Mouse (Mus musculus) embryo, embryonic 11.5 days (tissue): ENCODE measurements at regions not wholly inside any gene's neighbourhood (a gene's known extent, or its start where the extent isn't known, plus 50 kb on each side); places are given as distances from the start of the nearest gene placed in this dataset.
"Not testable (repeated sequence)": the region's sequence is repeated elsewhere in the genome, so short reads cannot be mapped to it uniquely, and the experiment has no call there.

Experiments
- DNase-seq: peaks from one replicate; pipeline ENCODE4 v3.0.0-alpha.2; 2012; ENCODE audit warnings: low read depth, low spot score

- not testable (repeated sequence) for DNase-seq
Measured at GRCm38 (mm10) chr1:157622156-157622555, 115.6 kb downstream of the Sec16b start.

DNA sequence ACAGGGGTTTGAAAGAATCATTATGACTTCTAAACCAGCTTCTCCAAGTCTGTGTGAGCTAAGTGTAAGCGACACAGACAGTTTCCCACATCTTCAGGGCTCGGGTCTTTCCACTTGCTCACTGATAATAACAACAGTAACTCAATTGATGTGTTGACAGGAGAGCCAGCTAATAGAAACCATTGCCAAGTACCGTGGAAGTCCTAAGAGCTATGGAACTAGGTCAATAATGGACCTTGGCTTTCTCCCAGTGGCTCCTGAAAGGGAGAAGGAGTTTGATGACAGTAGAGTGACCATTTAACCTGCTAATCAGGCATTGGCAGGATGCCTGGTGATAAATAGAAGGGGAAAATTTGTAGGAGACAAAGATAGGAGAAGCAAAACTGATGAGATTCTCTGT lies 126.1 kb downstream of the Sec16b start:
- DNase-seq: no peak

DNA sequence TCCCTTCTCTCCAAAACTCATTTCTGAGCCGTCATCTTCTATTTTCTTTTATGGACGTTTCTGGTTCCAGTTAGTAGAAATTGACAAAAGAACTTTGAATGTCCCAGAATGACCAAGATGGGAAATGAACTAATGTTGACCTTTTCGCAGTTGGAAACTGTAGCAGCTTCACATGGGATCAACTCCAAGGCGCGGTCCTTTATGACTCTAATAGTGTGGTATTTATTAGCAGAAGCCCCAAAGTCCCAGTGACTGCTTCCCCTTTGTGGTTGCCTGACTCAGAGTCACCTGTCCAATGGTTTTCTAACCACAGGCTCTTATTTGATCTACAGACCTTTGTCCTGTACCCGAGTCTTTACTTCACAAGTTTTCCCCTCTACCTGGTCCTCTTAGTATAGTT lies 126.9 kb downstream of the Sec16b start:
- DNase-seq: no peak

GRCm38 (mm10) chr1:157635776-157636175 lies 129.2 kb downstream of the Sec16b start:
- no peak for DNase-seq

- no peak for DNase-seq
Measured at GRCm38 (mm10) chr1:157643524-157643923, 137.0 kb downstream of the Sec16b start.

DNA sequence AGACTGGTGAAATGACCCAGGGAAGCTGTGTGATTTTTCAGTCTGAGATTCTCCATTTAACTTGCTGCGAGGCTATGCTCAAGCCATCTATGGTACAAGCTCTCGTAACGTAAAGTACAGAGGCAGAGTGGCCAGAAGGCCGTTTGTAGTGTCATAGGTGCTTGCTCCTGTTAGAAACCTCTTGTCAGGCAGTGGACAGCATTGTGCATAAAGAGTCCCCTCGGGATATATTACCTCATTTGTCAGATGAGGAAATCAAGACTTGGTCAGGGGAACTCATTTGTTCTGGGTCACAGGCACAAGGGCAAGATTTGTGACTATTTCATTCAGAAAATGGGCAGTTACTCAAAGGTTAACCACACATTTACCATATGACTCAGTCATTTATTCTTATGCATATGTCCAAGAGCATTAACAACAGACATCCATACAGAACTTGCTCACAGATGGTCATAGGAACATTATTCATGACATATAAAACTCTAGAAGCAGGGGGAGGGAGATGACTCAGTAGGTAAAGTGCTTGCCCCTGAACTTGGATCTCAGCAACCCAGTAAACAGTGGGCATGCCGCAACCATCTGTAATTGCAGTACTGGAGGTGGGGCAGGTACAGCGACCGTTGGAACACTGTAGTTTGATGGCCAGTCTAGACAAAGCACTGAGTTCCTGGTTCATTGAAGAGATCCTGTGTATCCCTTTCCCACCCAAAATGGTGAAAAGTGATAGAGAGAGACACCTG lies 139.3 kb downstream of the Sec16b start:
- DNase-seq: no peak

- DNase-seq: no peak
Measured at GRCm38 (mm10) chr1:157655446-157655845, 148.9 kb downstream of the Sec16b start.

- no peak for DNase-seq
Measured at GRCm38 (mm10) chr1:157669626-157670025, 163.1 kb downstream of the Sec16b start.

DNA sequence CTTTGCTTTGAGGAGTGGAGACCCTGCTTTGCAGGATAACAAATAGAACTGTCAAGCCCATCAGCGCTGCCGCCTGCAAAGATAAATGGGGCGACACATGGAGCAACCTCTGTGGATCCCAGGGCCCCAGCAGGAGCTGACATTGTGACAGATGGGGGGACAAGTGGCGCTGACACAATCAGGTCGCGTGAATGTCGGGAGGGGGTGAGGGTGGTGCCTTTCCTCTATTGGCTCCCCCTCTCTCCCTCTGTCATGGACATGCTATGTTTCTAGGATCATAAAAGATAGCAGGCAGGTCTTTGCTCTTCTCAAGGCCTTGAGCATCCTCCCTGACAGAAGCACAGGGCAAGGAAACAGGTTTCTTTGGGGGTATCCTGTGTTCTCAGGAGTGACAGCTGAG lies 177.8 kb downstream of the Sec16b start:
- DNase-seq: no peak

DNA sequence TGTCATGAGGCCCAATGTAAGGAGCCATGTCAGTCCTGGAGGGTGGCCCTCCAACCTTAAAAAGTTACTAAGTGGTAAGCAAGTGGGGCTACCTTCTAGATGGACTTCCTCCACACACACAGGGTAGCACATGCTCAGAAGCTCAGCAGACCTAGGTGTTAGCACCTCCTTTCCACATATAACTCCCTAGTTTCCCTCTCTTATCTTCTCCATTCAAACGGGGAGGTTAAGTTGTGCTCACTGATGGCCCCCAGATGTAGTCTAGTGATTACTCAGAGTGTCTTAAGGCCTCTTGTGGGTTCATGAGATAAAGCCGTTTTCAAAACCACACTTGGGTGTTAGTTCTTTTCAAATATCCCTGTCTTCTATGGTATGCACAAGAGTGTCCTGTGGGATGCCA lies 188.7 kb downstream of the Sec16b start:
- DNase-seq: no peak

- DNase-seq: no peak
Measured at GRCm38 (mm10) chr1:157703639-157704038, 197.1 kb downstream of the Sec16b start.

DNA sequence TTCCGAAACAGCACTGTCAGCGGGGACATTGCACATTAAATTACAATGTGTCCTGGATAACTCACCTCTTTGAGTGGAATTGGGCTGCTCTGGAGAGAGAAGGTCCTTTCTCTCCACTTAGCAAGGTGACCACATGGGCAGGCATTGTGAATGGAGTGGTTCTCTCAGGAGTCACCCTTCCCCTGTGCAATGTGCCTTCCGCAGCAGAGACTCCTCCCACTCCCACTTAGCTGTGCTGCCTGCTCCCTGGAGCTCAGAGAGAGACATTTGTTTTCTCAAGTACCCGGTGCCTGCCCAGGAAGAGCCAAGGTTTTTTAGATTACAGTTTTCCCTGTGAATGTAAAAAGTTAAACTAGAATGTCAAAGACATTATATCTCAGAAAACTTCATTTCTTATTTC lies 198.8 kb downstream of the Sec16b start:
- DNase-seq: no peak

GRCm38 (mm10) chr1:157707256-157707655 lies 200.7 kb downstream of the Sec16b start:
- DNase-seq: no peak

DNA sequence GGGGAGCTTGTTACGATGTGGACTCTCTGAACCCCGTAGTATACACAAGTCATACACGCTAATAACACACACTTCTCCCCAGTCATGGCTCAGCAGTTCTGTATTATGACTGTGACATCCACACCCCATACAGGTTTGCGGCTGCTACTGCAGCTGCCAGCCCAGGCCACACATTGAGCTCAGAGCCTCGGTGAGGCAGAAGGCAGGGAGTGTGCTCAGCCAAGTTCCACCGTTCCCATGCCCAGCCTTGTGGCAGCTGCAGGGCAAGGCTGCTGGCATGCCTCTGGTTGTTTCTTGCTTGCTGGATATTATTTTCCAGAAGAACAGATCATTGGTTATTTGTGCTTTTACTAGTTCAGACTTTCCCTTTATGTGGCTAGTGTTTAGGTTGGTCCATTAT lies 202.6 kb downstream of the Sec16b start:
- no peak for DNase-seq

- DNase-seq: no peak
Measured at GRCm38 (mm10) chr1:157710870-157711269, 204.3 kb downstream of the Sec16b start.

- no peak for DNase-seq
Measured at GRCm38 (mm10) chr1:157712519-157712918, 206.0 kb downstream of the Sec16b start.

DNA sequence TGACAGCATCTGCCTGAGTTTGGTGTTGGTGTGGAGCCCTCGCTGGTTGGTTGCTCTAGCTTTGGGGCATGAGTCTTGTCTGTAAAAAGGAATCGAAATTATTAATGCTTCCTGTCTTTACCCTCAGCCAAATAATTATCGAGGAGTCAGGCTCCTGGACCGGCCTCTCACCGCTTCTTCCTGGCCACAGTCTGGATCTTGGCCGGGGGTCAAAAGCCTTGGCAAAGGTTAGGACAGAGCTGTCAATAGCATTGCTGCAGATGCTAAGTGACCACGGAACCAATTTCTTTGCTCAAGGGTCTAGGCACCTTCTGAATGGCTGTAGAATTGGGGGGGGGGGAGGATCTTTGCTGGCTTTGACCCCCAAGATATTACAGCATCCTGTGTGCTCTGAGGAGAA lies 207.3 kb downstream of the Sec16b start:
- no peak for DNase-seq

DNA sequence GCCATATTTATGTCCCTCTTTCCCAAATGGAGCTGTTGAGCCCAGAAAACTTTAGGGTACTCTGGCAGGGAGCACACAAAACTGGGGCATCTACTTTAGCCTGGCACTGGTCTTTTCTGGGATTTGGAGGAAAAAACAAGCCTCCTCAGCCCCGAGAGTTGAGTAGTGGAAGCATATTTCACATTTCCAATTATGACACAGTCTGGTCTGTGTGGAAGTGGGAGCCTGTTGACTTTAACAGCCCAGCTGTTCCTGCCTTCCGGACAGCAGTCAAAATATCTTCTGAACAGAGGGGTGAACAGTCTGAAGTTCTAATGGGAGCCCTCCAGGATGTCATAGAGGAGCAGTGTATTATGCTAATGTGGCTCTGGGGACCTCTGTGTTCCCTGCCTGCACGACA lies 209.1 kb downstream of the Sec16b start:
- DNase-seq: no peak

- DNase-seq: no peak
Measured at GRCm38 (mm10) chr1:157717131-157717530, 210.6 kb downstream of the Sec16b start.

DNA sequence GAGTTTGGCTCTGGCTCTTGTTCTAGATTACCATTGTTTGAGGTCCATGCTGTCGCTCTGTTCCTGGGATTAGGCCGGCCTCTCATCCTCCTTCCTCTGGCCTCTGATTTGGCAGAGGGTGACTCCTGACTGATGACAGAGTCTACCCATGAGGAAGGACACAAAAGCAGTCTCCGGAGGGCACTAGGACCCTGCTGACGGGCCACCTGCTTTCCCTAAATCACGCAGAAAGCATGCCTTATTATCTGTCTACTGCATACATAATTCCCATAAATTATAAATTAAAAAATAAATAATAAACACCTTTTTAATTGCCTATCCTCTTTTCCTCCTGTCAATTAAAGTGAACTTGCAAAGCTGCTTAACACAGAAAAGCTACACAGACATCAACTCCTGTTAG lies 215.4 kb downstream of the Sec16b start:
- DNase-seq: no peak

- no peak for DNase-seq
Measured at GRCm38 (mm10) chr1:157731124-157731523, 224.6 kb downstream of the Sec16b start.

GRCm38 (mm10) chr1:157740725-157741665 lies 234.5 kb downstream of the Sec16b start:
- no peak for DNase-seq

GRCm38 (mm10) chr1:157745611-157746010 lies 239.1 kb downstream of the Sec16b start:
- DNase-seq: peak; percentile 63
